Mouse (Mus musculus): ENCODE measurements at regions not wholly inside any gene's neighbourhood (a gene's known extent, or its start where the extent isn't known, plus 50 kb on each side); places are given as distances from the start of the nearest gene placed in this dataset.

- TF ChIP-seq CTCF (IDR thresholded peaks at IDR 0.05; ENCODE audit: extremely low read depth, insufficient read depth, insufficient read length, insufficient replicate concordance) (no peak), POLR2A (IDR thresholded peaks at IDR 0.05; ENCODE audit: low read depth, low read length) (no peak)
Measured at GRCm38 (mm10) chr1:77265677-77266076, 249.2 kb downstream of the Epha4 start.

Measured in spleen, adult 2 months (tissue).